Mouse (Mus musculus) activated CD4-positive, CD25-positive, alpha-beta regulatory T cell, adult 4 months (primary cell): ENCODE measurements around the gene Pbx4. TPM values are rescaled to one million over a fixed set of nuclear protein-coding genes. Genes with fewer than 3 reads are reported as not detected.

Experiments
- ATAC-seq: one replicate; pipeline ENCODE4 v1.8.0; 2017
- polyA plus RNA-seq, 2 experiments: library from polyadenylated mRNA; unstranded; fragments of 100-300 nt; shearing (Covaris generic); gene quantifications; one replicate each; pipeline ENCODE4 v1.2.1; 2017

Gene Pbx4
- 10 to 100 TPM; 13.1 to 15.4 TPM for polyA plus RNA-seq

DNA sequence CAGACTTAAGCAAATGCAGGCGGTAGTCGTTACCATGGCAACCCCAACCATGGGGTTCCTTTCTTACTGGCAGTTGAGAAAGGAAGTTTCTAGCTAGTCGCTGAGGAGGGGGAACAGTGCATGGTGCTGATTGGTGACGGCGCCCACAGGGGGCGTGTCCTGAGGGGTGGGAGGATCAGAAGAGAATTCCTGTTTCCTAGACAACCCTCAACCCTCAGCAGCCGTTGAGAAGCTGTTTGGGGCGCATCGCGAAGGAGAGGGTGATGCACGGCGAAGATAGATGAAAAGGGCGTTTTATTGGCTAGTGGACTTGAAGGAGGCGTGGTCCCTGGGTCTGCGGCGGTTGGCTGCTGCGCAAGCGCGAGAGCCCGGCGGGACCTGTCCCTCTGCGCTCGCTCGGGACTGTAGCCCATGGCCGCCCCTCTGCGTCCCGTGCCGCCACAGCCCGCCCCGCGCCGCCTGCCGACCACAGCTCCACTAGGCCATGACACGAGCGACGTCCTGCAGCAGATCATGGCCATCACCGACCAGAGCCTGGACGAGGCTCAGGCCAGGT lies at the start of gene Pbx4:
TSS of gene Pbx4 (plus strand) at position 194 of the 556 bp plus-strand sequence.
- ATAC-seq: peak; percentile 95

DNA sequence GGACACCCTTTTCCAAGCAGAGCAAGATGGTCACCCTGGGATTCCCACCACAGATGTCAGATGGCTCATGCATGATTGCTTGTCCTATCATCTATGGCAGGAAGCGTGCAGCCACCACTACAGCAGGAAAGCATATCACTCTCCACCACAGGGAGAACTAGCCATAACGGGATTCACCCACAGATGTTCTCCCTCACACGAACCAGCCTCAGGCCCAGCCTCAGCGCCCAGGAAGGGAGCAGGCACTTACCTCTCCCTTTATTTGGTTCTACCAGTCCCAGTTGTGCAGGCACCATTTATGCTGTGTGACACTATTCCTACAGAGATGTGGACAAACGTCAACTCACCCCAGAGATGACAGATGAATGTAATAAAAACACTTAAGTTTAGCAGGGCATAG lies 43.2 kb upstream of the Pbx4 start:
- ATAC-seq: no peak

DNA sequence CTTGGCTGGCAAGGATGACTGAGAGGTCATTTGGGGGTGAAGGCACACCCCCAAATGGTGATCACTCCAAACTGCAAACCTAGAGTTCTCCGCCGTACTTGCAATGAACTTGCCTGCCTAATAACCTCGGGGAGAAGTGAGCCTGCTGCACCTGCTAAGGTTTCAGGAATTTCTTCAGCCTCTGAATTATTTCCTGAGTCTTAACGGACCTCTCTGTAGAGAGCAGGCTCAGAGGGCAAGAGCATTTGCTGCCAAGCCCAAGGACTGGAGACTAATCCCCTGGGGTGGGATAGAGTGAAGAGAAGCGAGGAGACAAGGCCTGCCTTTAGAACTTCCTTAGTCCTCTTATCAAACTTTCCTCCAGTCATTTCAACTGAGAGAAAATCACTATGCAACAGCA lies 42.6 kb upstream of the Pbx4 start:
- ATAC-seq: no peak

DNA sequence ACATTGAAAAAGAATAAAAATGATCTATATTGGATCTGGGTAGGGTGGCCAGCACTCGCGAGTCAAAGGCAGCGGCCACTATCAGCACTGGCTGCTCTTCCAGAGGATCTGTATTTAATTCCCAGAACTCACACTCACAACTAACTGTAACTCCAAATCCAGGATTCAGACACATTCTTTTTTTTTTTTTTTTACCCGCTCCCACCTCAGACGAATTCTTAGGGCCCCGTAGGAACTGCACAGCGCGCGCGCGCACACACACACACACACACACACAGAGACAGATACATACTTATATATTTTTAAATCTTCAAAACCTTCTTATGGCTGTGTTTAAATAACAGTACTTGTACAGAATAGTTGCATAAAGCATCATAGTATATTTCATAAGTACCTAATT lies 41.9 kb upstream of the Pbx4 start:
- ATAC-seq: no peak

DNA sequence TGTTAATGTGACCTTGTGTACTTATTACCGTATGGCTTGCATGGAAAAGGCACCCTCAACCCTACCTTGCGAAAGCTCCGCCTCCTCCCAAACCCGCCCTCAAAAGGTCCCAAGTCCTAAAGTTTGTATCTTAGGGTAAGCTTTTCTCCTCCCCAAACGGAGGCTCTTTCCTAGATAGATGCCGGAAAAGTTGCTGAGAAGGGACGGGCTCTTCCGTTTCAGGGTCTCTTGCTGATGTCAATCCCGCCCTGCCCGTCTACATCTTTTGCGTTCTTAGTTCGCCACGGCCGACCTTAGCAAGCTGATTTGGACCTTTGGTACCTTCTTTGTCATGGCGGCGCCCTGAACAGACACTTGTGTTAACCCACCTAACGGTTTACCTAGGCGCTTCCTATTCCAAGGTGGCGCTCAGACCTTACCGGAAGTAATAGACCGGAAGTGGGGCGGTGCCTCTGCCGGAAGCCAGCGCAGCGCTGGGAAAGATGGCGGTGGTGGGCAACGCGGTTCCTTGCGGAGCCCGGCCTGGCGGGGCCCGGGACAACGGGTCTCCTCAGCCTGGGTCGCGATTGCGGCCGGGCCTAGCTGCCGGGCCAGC lies 41.4 kb upstream of the Pbx4 start, which contains the start of the genes Atp13a1 and Zfp866:
TSS of gene Atp13a1 (plus strand) at position 391 of the 595 bp plus-strand sequence.
TSS of gene Zfp866 (minus strand) at position 406 of the 595 bp plus-strand sequence.
- peak; percentile 92 for ATAC-seq

GRCm38 (mm10) chr8:69791415-69792068 lies 40.7 kb upstream of the Pbx4 start:
- ATAC-seq: peak; percentile 44

GRCm38 (mm10) chr8:69793666-69794065 lies 38.6 kb upstream of the Pbx4 start:
- ATAC-seq: no peak

DNA sequence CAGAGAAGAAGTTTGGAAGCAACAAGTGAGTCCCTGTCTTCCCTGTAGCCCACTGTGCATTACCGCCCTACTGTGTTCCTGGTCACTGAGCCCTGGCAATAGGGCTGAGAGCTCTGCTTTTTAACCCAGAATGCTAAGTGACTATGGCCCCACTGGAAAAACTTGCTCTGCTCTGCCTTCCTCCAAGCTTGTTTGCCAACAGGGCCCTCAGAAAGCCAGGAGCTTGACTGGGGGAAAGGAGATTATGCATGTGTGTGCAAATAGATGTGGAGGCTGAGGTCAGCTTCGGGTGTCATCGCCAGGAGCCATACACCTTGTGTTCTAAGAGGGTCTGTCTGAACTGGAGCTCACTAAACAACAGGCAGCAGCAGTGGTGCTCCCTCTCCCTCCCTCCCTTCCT lies 38.2 kb upstream of the Pbx4 start:
- no peak for ATAC-seq

DNA sequence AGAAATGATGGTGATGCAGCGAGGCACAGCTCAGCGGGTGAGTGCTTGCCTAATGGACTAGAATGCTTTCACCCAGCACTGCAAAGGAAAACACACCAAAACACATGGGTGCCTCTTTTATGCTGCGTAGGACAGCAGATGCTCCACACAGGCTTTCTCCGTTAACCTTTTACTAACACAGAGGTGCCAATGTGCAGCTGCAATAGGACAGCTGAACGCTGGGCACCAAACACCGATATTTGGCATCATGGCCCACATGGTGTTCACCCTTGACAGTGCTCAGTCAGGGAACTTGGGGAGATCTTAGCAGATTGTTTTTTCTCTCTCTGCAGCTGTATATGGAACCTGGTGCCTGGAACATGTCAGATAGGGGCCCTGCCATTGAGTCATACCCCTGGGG lies 37.4 kb upstream of the Pbx4 start:
- ATAC-seq: no peak

DNA sequence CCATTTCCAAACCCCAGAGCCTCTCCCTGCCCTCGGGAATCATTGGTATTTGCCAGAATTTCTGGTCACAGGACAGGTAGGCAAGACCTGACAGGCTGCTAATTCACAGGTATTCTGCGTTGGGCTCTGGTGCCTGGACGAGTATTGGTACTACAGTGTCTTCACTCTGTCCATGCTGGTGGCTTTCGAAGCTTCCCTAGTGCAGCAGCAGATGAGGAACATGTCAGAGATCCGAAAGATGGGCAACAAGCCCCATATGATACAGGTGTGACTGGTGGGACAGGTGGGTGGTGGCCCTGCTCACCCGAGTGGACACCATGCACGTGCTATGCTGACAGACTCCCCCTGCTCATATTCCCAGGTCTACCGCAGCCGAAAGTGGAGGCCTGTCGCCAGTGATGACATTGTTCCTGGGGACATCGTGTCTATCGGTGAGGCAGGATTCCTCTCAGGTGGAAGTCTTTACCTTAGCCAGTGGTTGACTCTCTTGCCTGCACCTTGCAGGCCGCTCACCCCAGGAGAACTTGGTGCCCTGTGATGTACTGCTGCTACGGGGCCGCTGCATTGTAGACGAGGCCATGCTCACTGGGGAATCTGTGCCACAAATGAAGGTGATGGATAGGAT lies 35.5 kb upstream of the Pbx4 start:
- ATAC-seq: no peak

DNA sequence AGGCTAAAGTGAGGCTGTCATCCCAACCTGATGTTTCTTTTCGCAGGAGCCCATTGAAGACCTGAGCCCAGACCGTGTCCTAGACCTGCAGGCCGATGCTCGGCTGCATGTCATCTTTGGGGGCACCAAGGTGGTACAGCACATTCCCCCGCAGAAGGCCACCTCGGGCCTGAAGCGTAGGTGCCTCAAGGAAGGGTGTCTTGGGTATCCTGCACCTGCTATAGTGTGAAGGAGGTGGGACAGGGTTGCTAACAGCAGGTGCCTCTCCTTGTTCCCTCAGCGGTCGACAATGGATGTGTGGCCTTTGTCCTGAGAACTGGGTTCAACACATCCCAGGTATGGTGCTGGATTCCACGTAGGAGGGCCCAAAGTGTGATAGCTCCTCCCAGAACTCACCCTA lies 34.6 kb upstream of the Pbx4 start:
- no peak for ATAC-seq

- no peak for ATAC-seq
Measured at GRCm38 (mm10) chr8:69799261-69799660, 33.0 kb upstream of the Pbx4 start.

- no peak for ATAC-seq
Measured at GRCm38 (mm10) chr8:69799946-69800345, 32.3 kb upstream of the Pbx4 start.

DNA sequence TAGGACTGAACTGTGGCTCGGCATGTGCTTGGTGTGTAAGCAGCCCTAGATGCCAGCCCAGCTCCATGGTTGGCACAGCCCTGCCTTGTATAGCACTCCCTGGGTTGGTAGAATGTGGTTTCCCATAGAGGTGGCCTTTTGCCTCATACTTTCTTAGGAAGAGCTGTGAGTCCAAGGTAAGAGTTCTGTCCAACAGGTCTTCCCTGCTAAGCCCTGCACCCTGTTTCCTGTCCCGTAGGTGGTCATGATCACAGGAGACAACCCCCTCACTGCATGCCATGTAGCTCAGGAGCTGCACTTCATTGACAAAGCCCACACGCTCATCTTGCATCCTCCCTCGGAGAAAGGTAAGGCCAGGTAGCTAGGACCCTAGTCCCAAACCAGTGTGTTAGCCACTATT lies 30.5 kb upstream of the Pbx4 start:
- no peak for ATAC-seq

- ATAC-seq: no peak
Measured at GRCm38 (mm10) chr8:69802216-69802615, 30.1 kb upstream of the Pbx4 start.

DNA sequence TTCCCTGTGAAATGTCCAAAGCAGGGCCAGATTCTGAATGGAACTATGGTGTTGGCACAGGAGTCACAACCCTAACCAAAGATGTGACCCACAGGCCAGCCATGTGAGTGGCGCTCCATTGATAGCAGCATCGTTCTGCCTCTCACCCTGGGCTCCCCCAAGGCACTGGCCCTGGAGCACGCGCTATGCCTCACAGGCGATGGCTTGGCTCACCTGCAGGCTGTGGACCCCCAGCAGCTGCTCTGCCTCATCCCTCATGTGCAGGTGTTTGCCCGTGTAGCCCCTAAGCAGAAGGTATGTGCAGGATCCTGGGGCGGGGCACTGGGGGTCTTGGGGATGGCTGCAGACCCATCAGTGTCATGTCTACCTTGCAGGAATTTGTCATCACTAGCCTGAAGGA lies 28.9 kb upstream of the Pbx4 start:
- ATAC-seq: no peak

GRCm38 (mm10) chr8:69804537-69804936 lies 27.8 kb upstream of the Pbx4 start:
- ATAC-seq: no peak

DNA sequence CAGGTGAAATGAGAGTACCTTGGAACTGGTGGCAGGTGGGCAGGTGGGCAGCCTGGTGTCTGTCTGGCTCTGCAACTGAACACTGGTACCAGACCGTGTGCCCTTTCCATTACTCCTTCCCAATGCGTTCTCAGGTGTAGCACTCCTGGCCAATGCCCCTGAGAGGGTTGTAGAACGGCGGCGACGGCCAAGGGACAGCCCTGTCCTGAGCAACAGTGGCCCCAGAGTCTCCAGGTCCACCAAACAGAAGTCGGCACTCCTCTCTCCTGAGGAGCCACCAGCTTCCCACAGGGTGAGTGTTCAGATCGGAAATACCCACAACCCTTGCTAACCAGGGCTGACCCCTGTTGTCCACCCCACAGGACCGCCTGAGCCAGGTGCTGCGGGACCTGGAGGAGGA lies 27.2 kb upstream of the Pbx4 start:
- no peak for ATAC-seq

- no peak for ATAC-seq
Measured at GRCm38 (mm10) chr8:69805491-69805890, 26.8 kb upstream of the Pbx4 start.

GRCm38 (mm10) chr8:69807236-69807635 lies 25.1 kb upstream of the Pbx4 start:
- no peak for ATAC-seq

GRCm38 (mm10) chr8:69808094-69808863 lies 24.0 kb upstream of the Pbx4 start, which contains the start of gene Gmip:
Gene Gmip (plus strand): TSS chr8:69808679.
- peak; percentile 83 for ATAC-seq

GRCm38 (mm10) chr8:69808864-69809403 lies 23.4 kb upstream of the Pbx4 start:
- ATAC-seq: peak; percentile 73

DNA sequence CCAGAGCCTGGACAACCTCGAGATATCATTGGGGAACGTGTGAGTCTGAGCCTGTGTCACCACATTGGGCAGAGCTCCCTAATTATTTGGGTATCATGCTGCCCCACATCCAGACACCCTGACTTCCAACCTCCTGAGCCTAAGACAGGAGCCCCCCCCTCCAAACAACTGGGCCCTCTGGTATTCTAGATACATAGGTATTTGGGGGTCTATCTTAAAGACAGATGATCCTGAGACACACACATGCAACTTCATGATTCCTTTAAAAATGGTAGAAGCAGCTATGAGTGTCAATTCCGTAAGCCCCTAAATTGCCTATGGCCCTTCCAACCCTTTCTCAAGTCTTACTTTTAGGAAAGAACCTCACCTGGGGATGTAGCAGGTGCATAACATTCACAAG lies 22.5 kb upstream of the Pbx4 start:
- ATAC-seq: no peak
